Mouse (Mus musculus): ENCODE measurements around the gene Dhrs1.

GRCm38 (mm10) chr14:55689433-55689832 lies 56.1 kb downstream of the Dhrs1 start:
- TF ChIP-seq GATA1 (IDR thresholded peaks at IDR 0.05; ENCODE audit: borderline replicate concordance, low read length): no peak
- TF ChIP-seq FLI1 (IDR thresholded peaks at IDR 0.05; ENCODE audit: low read length): no peak

All from megakaryocyte, embryonic 14.5 days (primary cell).